Mouse (Mus musculus) liver, embryonic 18 days (tissue): ENCODE results near the gene Bcl2l10. TPM values are rescaled to one million over a fixed set of nuclear protein-coding genes. Genes with fewer than 3 reads are reported as not detected.

Experiments used
- polyA plus RNA-seq: library from polyadenylated mRNA; depleted of rRNA; stranded (reverse); fragments of >200 nt; gene quantifications from 2 replicates; pipeline ENCODE4 v1.2.3, GENCODE M21; 2012; rRNA removed

Gene Bcl2l10
- not detected in 2 replicates for polyA plus RNA-seq

GRCm38 (mm10) chr9:75347458-75347857 lies at the start of gene Bcl2l10:
Gene Bcl2l10 (plus strand): TSS chr9:75347758.

GRCm38 (mm10) chr9:75306126-75306898 lies 41.2 kb upstream of the Bcl2l10 start, which contains the start of gene Gnb5:
Gene Gnb5 (plus strand): TSS chr9:75306288.

Other genes starting within 250 kb of the Bcl2l10 start
- 1.9 and 2.1 TPM in 2 replicates for gene Myo5c, start 115.7 kb upstream of the Bcl2l10 start, polyA plus RNA-seq
- gene Gnb5, start 41.5 kb upstream of the Bcl2l10 start, polyA plus RNA-seq: 1.5 and 1.7 TPM in 2 replicates
- 10.3 and 10.5 TPM in 2 replicates for gene Mapk6, start 62.2 kb downstream of the Bcl2l10 start, polyA plus RNA-seq
- 5.7 and 6.1 TPM in 2 replicates for gene Leo1, start 93.8 kb downstream of the Bcl2l10 start, polyA plus RNA-seq
- 11.2 and 12.1 TPM in 2 replicates for gene Tmod3, start 211.9 kb downstream of the Bcl2l10 start, polyA plus RNA-seq